Mouse (Mus musculus) thymus, postnatal 25 days (tissue): ENCODE measurements around the gene Pnmal1.
A peak's percentile ranks its signal among the peaks of the same experiment; 100 is the strongest.

Experiments used
- DNase-seq: peaks from one replicate; pipeline ENCODE4 v3.0.0; 2022

The Pnmal1 gene

GRCm38 (mm10) chr7:16959539-16960187, at the start of gene Pnmal1:
Gene Pnmal1 (plus strand): TSS chr7:16959679.
- DNase-seq, result no peak

DNA sequence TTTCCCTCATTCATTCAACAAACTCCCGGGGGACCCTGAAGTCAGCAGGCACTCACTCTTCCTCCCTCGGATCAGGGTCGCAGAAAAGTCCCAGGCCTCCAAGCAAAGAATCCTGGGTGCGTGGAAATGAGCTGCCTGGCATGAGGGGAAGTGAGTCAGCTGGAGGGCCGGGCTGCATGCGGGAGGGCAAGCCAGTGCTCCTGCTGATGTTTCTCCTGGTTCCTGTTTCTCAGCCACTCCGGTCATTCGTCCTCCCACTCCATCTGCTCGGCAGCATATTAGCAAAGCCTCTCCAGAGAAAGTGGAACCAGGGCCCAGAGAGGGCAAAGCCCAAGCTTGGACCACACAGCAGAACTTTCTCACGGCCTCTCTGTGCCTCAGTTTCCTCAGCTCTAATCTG, 49.6 kb upstream of the Pnmal1 start:
- no peak for DNase-seq

GRCm38 (mm10) chr7:16911904-16912303, 47.6 kb upstream of the Pnmal1 start:
- no peak for DNase-seq

GRCm38 (mm10) chr7:16912360-16912759, 47.1 kb upstream of the Pnmal1 start:
- no peak for DNase-seq

DNA sequence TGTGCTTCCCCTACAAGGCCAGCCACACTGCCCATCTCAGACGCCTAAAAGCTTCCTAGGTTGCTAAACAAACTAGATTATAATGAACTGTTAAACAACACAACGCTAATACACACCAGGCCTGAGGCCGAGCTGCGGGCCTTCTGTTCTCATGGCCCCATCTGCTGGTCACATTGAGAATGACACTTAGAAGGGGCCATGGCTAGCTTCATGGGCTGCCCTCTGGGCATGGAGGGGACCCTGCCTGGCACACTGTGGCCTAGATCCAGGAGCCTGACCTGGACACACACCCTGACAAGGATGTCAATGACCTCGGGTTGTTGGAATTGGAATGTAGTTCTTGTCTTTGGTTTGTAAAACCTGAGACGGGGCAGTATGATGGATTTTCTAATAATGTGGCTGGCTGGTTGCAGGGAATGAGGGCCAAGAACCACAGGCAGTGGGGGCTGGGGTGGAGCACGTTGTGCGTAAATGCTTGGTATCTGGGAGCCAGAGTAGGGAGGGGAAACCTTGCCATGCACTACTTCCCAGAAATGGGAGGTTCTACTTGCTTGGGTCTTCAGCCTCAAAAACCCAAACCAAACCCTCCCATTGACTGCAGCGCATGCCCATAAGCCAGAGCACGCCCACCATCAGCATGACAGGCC, 45.5 kb upstream of the Pnmal1 start:
- peak; percentile 76 for DNase-seq

DNA sequence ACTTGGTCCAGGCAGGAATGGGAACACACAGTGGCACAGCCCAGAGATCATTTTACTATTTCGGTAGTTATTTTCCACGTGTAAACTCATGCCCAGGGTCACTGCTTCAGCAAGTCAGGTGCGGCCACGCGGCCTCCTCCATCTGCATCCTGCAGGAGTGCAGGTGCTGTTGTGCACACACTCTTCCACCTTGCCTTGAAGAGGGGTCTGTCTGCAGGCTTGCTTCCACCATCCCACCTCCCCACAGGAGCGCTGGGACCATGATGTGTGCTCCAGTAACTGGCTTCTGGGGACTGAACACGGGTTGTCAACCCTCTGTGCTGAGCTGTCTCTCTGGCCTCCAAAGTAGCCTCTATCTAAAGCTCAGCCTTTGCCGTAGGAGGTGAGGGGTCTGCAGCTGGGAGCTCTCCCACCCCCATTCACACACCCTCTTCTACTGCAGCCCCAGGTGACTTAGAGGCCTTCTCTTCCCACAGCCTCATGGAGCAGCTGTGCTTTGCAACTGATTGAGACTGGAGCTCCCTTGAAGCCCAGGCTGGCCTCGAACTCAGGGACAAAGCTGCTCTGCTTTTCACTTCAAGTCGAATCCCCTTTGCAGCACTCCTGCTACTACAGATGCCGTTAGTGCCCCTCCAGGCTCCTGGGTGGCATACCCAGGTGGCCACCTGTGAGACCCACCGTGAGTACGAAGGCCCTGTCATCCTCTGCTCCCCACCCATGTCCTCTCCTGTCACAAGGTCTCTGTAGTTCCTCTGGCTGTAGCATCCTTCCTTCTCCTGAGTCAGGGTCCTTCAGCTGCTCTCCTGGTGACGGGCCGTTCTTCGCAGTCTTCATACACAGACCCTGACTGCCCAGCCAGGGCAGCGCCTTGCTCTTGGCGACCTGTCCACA, 44.8 kb upstream of the Pnmal1 start:
- DNase-seq, result no peak

DNA sequence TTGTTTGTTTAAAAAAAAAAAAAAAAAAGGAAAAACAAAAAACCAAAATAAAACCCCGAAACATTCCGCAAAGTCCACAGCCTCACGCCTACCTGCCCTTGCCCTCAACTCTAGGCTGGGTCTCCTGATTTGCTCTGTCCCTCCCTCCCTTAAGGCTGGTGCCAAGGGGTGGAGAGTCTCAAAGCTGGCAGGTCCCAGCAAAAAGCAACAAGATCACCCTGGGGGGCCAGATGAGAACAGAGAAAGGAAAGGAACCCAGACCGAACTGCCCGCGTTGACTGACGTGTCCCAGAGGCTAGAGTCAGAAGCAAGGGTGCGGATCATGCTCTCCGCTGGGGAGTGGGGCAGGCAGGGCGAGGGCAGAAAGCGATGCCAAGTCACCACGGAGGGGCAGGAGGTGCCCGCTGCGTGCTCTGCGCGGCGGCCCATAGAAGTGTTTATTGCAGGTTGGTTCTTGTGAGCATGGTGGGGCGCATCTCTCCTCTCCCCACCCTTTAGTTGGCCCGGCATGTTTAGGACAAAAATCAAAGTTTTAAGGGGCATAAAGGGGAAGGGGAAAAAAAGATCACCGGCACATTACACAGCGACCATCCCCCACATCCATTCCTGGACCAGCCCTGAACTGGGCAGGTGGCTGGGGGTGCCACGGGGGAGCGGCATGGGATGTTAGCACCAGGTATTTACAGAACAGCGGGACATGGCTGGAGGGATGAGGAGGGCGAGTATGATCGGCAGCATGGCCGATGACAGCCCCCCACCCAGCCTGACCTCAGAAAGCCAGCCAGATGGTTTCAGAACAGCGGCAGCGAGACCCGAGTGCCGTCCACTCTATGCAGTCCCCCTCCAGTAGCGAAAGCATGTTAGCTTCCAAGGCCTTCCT, 43.8 kb upstream of the Pnmal1 start:
- no peak for DNase-seq

- DNase-seq, result no peak
Observed at GRCm38 (mm10) chr7:16916342-16917265, 42.9 kb upstream of the Pnmal1 start.

GRCm38 (mm10) chr7:16917447-16917846, 42.0 kb upstream of the Pnmal1 start:
- no peak for DNase-seq

- no peak for DNase-seq
Observed at GRCm38 (mm10) chr7:16918014-16918413, 41.5 kb upstream of the Pnmal1 start.

GRCm38 (mm10) chr7:16918670-16919069, 40.8 kb upstream of the Pnmal1 start:
- no peak for DNase-seq

DNA sequence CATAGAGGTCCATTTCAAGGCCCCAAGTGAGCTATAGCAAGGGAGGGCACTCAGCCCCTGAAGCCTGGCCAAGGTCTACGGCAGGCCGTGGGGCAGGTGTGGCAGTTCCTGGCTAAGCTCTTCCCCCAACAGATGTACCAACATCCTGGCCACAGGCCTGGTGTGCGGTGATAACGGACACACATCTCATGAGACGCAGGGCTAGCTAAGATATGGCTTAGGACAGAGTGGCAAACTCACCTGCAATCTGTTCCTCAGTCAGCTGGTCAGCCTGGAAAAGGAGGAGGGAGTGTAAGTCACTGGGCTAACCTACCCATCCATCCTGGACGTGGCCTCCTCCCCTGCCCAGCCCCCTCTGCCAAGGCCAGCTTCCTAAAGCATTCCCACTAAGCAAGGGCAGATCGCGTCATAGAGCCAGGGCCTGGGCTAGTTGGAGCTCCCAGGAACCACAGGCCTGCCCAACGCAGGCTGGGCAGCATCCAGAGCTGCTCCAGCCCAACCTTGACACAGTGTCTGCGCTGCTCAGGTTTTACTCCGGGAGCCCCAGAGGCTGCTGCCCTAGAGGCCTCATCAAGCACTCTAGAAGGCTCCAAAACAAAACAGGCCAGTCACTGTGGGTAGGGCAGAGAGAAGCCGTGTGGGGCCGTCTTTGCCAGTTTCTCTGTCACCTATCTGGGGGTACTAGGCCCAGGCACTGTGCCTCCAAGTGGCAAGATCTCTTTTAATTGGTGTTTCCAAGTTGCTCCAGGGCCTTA, 39.9 kb upstream of the Pnmal1 start:
- DNase-seq, result no peak

DNA sequence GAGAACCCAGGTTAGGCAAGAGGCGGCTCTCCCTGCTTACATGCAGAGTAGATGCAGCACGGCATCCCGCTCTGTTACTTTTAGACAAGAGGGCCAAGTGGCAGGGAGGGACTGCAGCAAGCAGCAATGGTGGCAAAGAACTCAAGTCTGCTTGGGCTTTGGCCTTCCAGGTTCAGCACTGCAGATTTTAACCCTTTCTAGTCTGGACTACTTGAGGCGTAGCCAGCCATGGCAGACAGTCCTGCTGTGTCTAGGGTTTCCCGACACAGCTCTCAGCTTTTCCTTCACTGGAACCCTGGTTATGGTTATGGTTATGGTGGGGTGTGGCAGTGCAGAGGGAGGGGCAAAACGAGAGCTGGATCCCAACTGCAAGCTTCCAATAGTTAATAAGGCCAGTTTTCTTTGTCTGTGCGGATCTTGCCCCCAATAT, 39.3 kb upstream of the Pnmal1 start:
- no peak for DNase-seq

DNA sequence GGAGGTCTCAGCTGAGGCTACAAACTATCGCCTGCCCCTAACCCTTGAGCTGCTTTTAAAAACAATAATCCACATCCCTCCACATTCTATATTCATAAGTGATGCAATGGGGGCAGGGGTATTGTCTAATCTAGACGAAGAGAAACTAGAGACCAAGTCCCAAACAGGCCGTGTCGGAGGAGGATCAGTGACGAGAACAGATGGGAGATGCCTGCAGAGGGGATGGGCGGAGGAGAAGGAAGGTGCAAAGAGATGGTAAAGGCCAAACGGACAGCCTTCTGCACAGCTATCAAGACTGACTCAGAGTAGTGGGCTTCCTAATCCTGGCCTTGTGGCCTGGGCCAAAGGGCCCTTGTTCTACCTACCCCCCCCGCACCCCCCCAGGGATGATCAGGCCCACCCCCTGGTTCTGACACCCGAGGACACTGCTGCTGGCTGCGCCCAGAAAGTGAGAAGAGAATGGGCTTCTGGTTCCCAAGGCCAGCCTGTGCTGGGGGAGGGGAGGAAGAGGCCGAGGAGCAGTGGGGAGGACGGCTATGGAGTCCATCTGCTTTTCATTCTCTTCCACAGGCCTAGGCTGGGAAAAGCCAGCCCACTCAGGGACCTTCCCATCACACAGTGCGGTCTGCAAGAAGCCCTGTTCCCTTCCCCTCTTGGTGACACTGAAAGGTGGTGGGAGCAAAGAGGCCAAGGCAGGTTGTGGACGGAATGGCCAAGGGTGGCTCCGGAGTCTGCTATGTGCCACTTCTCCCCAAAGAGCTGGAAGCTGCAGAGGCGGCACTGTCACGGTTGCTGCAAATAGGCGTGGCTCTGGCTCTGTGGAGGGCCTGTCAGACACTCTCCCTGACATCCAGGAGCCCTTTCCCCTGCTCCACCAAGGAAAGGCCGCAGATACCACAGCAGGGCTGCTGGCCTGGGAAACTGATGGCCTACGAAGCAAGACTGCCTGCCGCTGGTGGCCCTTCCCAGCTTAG, 38.4 kb upstream of the Pnmal1 start:
- no peak for DNase-seq

- DNase-seq, result no peak
Observed at GRCm38 (mm10) chr7:16921881-16922335, 37.6 kb upstream of the Pnmal1 start.

- peak; percentile 45 for DNase-seq
Observed at GRCm38 (mm10) chr7:16922360-16922973, 37.0 kb upstream of the Pnmal1 start.

DNA sequence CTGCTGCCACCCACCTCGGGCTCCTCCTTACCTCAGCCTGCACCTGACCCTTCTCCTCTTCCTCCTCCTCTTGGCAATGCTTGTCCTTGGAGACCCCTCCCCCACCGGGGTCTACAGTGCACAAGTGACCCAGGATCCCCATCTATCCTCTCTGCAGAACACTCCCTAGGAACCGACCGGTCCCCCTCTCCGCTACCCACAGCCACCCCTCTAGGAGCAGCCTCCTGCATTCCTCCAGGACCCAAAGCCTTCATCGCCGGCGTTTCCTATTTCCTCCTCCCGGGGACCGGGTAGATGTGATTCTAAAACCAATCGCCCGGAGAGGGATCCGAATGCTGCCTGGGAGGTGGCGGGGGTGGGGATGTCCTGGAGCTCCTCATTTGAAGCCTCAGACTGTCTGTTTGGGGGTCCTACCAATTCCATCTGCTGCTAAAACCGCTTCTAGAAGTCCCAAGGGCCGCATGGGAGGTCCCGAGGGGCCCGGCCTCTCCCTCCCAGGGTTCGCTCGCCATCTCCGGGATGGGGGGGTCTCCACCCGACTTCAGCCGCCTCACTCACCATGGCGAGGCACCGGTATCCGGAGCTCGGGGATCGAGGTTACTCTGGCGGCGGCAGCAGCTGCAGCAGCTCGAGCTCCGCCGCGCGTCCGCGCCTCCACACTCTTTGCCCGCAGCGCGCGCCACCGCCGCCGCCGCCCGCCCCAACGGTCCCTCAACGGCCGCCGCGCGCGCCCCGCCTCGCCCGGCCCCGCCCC, 36.0 kb upstream of the Pnmal1 start:
- peak; percentile 53 for DNase-seq
